Mouse (Mus musculus) frontal cortex, postnatal 36 days (tissue): ENCODE measurements at regions not wholly inside any gene's neighbourhood (a gene's known extent, or its start where the extent isn't known, plus 50 kb on each side); places are given as distances from the start of the nearest gene placed in this dataset.

Experiments used
- DNase-seq, 2 experiments: peaks; one replicate each; pipeline ENCODE4 v3.0.0; 2022; ENCODE audit warnings: low spot score in 2 of 2

- no peak for DNase-seq
Observed at GRCm38 (mm10) chr11:24226755-24227154, 148.9 kb downstream of the Bcl11a start.

- no peak for DNase-seq
Observed at GRCm38 (mm10) chr11:24233376-24233775, 155.5 kb downstream of the Bcl11a start.

DNA sequence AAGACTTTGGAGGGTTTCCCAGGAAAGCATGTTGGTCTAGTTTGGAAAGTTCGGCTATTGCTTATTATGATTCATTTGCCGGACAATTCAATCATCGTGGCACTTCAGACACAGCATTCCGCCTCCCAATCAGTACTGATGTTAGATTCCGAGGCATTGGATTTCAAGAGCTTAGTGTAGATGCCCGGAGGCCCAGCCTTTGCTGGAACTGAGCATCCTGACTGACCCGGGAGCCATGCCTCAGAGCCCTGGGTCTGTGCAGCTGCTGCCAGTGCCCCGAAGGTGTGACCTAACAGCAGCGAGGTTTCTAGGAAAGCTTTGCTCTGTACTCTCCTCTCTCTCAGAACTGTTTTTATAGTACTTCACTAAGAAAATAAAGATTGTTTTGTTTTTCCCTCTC lies 156.0 kb downstream of the Bcl11a start:
- no peak for DNase-seq

GRCm38 (mm10) chr11:24234422-24234821 lies 156.6 kb downstream of the Bcl11a start:
- no peak for DNase-seq

DNA sequence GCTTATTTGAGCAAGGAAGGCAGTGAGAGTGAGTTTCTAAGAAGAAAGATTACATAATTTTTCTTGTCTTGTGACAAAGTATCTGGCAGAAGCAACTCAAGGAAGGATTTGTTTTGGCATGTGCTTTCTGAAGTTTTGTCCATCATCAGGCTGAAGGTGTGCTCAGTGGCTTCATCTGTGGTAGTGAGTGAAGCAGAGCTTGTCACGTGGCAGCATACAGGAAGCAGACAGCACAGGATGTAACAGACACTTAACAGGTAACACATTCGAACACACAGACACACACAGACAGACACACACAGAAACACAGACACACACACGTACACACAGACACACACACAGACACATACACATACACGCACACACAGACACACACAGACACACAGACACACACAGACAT lies 157.5 kb downstream of the Bcl11a start:
- DNase-seq, result no peak

GRCm38 (mm10) chr11:24239631-24240030 lies 161.8 kb downstream of the Bcl11a start:
- DNase-seq, result no peak

- no peak for DNase-seq
Observed at GRCm38 (mm10) chr11:24242096-24242495, 164.2 kb downstream of the Bcl11a start.

DNA sequence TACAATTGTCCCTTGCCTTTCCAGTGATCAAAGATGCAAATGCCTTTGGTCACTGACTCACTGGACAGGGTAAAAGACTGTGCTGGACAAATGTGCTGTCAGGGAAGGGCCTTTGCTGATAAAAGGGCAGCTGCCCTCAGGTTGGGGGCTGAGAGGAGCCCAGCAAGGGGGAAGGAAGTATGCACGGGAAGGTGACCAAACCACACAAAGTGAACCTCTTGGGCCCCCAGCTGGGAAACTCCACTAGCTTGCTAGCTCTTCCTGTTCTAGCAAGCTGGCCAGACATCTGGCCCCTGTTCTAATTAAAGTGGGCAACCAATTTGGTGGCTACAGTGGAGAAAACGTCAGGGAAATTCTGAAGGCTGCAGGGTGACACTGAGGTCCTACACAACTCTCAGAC lies 165.0 kb downstream of the Bcl11a start:
- DNase-seq, result no peak

DNA sequence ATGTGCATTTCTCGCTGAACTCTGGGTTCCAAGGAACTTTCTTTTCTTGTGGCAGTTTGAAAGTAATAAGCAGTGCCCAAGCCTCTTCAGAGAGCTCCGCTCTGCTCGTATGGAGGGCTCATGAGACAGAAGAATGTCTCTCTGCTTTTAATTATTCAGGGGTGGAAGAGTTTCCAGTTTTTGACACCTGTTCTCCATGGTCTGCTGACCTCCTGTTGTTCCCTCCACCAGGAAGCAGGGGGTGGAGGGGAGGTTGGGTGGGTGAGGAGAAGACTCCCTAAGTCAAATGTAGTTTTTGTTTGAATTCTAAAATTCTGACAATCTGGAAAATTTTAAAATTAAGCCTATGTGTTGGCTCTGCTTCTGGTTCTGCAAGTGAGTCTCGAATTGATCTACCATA lies 167.5 kb downstream of the Bcl11a start:
- no peak for DNase-seq

DNA sequence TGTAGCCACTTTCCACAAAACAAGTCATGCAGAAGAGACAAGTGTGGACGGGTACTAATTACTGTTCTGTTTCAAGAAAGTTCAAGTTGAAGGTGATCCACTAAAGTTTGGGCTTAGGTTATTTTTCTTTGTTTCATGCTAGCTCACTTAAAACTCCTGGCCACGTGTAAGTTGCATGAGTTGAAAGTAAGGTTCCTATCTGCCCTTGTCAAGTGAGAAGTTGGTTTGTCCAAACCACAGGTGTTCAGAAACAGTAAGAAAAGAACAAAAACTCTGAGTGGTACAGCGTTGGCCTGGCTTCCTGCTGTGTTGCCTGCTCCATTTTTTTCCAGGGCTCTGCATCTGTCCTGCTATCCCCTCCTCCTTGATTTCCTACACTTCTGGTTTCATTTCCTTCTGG lies 168.5 kb downstream of the Bcl11a start:
- no peak for DNase-seq

DNA sequence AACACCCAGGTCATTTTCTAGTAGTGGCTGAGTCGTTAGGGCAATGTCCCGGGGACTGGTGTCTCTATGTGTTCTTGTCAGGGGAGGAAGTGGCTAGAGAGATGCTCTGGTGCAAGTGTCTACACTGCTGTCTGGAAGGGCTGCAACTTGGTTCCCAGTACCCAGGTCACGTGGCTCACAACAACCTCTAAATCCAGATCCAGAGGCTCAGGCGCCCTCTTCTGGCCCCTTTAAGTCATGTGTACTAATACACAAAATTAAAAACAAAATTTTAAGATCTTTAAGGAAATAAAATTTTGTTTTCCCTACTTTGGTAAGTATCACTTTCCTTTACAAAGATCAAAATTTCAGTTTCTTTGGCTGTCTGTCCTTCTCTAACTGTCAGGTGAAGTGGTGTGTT lies 169.4 kb downstream of the Bcl11a start:
- no peak for DNase-seq

GRCm38 (mm10) chr11:24251516-24251915 lies 173.7 kb downstream of the Bcl11a start:
- no peak for DNase-seq

- DNase-seq, result no peak
Observed at GRCm38 (mm10) chr11:24255201-24256060, 177.6 kb downstream of the Bcl11a start.

DNA sequence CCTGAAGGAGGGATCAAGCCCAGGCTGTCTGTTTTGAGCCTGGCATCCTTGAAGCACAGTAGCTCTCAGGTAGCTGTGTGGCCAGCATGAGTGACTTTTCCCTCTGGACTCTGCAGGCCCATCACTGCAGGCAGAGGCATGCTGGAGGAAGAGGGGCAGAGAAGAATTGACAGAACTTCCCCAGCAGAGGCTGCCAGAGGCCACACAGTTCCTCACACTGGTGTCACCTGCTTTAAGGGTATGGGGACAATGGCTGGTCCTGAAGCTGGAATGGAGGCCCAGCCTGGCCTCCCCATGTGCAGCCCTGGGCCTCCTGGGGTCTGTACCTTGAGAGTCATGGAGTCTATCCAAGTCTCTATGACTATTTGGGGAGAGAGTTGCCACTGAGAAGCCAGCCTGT lies 179.9 kb downstream of the Bcl11a start:
- DNase-seq, result no peak

DNA sequence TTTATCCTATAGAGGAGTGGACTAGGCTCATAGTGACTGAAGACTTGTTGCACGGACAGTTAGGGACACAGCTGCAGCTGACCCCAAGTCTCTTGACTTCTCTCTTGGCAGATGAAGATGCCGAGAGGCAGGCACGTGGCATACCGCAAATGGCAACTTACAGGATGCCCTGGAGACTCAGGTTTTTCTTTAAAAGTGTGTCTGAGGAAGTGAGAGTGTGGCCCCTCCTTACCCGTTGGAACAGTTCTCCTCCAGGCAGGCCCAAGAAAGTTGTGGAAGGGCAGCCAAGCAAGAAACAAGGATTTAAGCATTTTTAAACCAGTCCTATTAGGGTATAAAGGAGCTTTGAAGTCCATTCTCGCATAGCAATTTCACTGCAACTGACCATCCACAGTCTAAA lies 180.5 kb downstream of the Bcl11a start:
- DNase-seq, result no peak

DNA sequence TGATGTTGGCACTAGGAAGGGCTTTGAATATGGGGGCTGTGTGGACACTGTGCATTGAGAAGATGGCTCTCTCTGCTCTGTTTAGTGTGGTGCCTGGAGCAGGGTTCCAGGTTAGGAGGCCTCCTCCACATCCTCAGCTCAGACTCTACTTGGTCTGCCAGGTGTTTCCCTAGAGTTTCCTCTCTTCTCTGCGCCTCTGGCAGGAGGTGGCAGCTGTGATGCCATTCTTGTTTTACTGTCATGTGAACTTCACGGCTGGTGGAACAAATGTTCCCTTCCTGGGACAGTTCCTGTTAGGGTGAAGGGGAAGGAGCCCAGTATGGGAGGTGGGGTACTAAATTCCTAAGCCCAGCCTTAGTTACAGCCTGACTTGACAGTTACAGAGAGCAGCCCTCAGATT lies 181.8 kb downstream of the Bcl11a start:
- DNase-seq, result no peak

DNA sequence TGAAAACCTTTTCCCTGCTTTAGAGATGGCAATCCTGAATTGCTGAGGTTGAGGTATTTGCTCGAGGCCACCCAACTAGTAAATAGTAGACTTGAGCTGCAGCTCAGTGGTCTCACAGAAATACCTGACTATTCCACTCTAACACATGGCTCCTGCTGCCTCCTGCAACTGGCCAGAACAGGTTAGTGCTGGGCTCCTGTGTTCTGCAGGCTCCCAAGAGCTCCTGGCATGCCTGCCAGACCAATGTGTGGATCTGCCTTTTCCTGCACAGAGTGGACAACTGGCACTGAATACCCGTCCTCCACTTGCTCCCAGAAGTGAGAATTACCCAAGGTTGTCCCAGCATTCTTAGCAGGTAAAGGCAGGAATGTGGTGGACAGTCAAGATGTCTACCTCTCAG lies 191.2 kb downstream of the Bcl11a start:
- DNase-seq, result no peak

DNA sequence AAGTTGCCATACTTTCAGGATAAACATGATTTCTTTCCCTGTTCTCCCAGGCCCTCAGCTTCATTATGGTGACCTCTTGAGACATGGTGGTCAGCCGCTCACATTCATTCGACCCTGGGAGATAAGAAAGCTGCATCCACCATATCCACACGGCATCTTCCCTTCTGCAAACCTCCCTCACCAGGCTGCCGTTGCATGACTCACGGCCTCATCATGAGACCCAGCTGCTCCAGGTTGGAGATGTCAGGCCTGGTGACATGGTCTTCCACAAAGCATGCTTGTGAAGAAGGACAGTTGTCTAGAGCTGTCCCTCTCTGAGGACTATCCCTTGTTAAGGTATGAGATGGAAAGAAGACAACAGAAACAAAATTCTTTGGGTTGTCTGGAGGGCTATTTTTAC lies 203.8 kb downstream of the Bcl11a start:
- DNase-seq, result peak in 1 of 2 experiments; percentile 6

GRCm38 (mm10) chr11:24282556-24282955 lies 204.7 kb downstream of the Bcl11a start:
- DNase-seq, result peak in 1 of 2 experiments; percentile 10

GRCm38 (mm10) chr11:24286129-24287108 lies 208.6 kb downstream of the Bcl11a start:
- no peak for DNase-seq

GRCm38 (mm10) chr11:24293209-24293608 lies 215.4 kb downstream of the Bcl11a start:
- no peak for DNase-seq

- no peak for DNase-seq
Observed at GRCm38 (mm10) chr11:24293860-24294531, 216.1 kb downstream of the Bcl11a start.
